Mouse (Mus musculus) stomach, embryonic 16.5 days (tissue): ENCODE data around the gene Btf3. TPM values are rescaled to one million over a fixed set of nuclear protein-coding genes. Genes with fewer than 3 reads are reported as not detected.

Experiments used
- ATAC-seq: fragments of 200-750 bp; cut with Nextera tagmentation; 2 replicates; pipeline ENCODE4 v1.8.0; 2017; ENCODE audit warnings: moderate number of reproducible peaks, moderate TSS enrichment; ENCODE audit not compliant: insufficient read depth, low FRiP score
- H3K27ac ChIP-seq: fragments of 300-500 bp; sonication (generic); 2 replicates; pipeline ENCODE4 v1.5.1; 2014; ENCODE audit warnings: low read length
- H3K27me3 ChIP-seq: fragments of 300-500 bp; sonication (generic); 2 replicates; pipeline ENCODE4 v1.6.1; 2014; ENCODE audit warnings: low read length, control low read depth, mixed read lengths; ENCODE audit not compliant: control insufficient read depth, insufficient read depth
- H3K36me3 ChIP-seq: fragments of 300-500 bp; sonication (generic); 2 replicates; pipeline ENCODE4 v1.6.1; 2014; ENCODE audit warnings: low read length; ENCODE audit not compliant: control insufficient read depth, insufficient read depth
- H3K4me1 ChIP-seq: fragments of 300-500 bp; sonication (generic); 2 replicates; pipeline ENCODE4 v1.6.1; 2014; ENCODE audit warnings: low read length, control low read depth, mixed read lengths; ENCODE audit not compliant: control insufficient read depth, insufficient read depth
- H3K4me2 ChIP-seq: fragments of 300-500 bp; sonication (generic); 2 replicates; pipeline ENCODE4 v1.6.1; 2014; ENCODE audit warnings: low read depth, low read length, mixed read lengths
- H3K4me3 ChIP-seq: fragments of 300-500 bp; sonication (generic); replicated peaks from 2 replicates; pipeline ENCODE4 v1.5.1; 2014; ENCODE audit warnings: mild to moderate bottlenecking, low read length
- H3K9ac ChIP-seq: fragments of 300-500 bp; sonication (generic); 2 replicates; pipeline ENCODE4 v1.6.1; 2014; ENCODE audit warnings: low read length
- H3K9me3 ChIP-seq: fragments of 300-500 bp; sonication (generic); replicated peaks from 2 replicates; pipeline ENCODE4 v1.6.1; 2016; ENCODE audit warnings: low read length, control low read depth; ENCODE audit not compliant: control insufficient read depth
- WGBS: fragments of 180-500 bp; shearing (Covaris S2); extraction: QIAGEN DNeasy Blood & Tissue Kit; methylation state at CpG from one replicate; pipeline ENCODE4 v1.1.7; 2014; 5-methylcytosine and 5-hydroxymethylcytosine counted together
- polyA plus RNA-seq: library from polyadenylated mRNA; unstranded; fragments of >200 nt; fragmentation: Nextera tagmentation; extraction: Ambion mirVana; gene quantifications from 2 replicates; pipeline ENCODE4 v1.2.1, GENCODE M21; 2015

The Btf3 gene
- 531 and 636 TPM in 2 replicates for polyA plus RNA-seq

GRCm38 (mm10) chr13:98316480-98317245, at the start of gene Btf3:
Btf3 (minus strand) TSS chr13:98317006.
- H3K27ac ChIP-seq = peak within 1 kb of the TSS; percentile 86
- peaks cover 11% of the 10 kb centered on the region for H3K36me3 ChIP-seq
- H3K9ac ChIP-seq = peak within 1 kb of the TSS; percentile 99
- H3K27me3 ChIP-seq = no peaks in the 10 kb centered on the region
- peak within 1 kb of the TSS; percentile 88 for H3K4me2 ChIP-seq
- under 1% methylated on average over 81 of the region's 90 CpGs for WGBS
- peaks cover 9% of the 10 kb centered on the region for H3K4me1 ChIP-seq
- ATAC-seq = peak; percentile 93
- H3K4me3 ChIP-seq = peak within 1 kb of the TSS; percentile 97
- no peaks in the 10 kb centered on the region for H3K9me3 ChIP-seq

- under 1% methylated on average over 52 of the region's 52 CpGs for WGBS
- Histone ChIP-seq H3K9ac (no peak overlapping the region), H3K4me2 (peak overlapping the region; percentile 32; the same call in 1 of the 2 replicates), H3K4me3 (peak overlapping the region; percentile 20), H3K4me1 (peaks cover 7% of the 10 kb centered on the region; the same call in 1 of the 2 replicates), H3K36me3 (no peaks in the 10 kb centered on the region), H3K27me3 (peaks cover 79% of the 10 kb centered on the region), H3K27ac (no peak overlapping the region), H3K9me3 (no peaks in the 10 kb centered on the region)
- peak; percentile 37; the same call in 1 of the 2 replicates for ATAC-seq
Observed at GRCm38 (mm10) chr13:98365766-98366421, 49.1 kb upstream of the Btf3 start.

GRCm38 (mm10) chr13:98365081-98365480, 48.3 kb upstream of the Btf3 start:
- no peaks in the 10 kb centered on the region for H3K9me3 ChIP-seq
- no peak overlapping the region for H3K4me3 ChIP-seq
- H3K36me3 ChIP-seq = no peaks in the 10 kb centered on the region
- H3K27ac ChIP-seq = no peak overlapping the region
- H3K4me1 ChIP-seq = peaks cover 7% of the 10 kb centered on the region; the same call in 1 of the 2 replicates
- H3K4me2 ChIP-seq = no peak overlapping the region
- H3K9ac ChIP-seq = no peak overlapping the region
- WGBS = 3% methylated on average over 8 of the region's 8 CpGs
- ATAC-seq = no peak
- peaks cover 84% of the 10 kb centered on the region for H3K27me3 ChIP-seq

- ATAC-seq = no peak
- 10% methylated on average over 4 of the region's 4 CpGs for WGBS
- H3K4me2 ChIP-seq = no peak overlapping the region
- H3K4me1 ChIP-seq = peaks cover 7% of the 10 kb centered on the region; the same call in 1 of the 2 replicates
- H3K36me3 ChIP-seq = no peaks in the 10 kb centered on the region
- no peak overlapping the region for H3K9ac ChIP-seq
- H3K9me3 ChIP-seq = no peaks in the 10 kb centered on the region
- H3K27me3 ChIP-seq = peaks cover 83% of the 10 kb centered on the region
- H3K4me3 ChIP-seq = no peak overlapping the region
- no peak overlapping the region for H3K27ac ChIP-seq
Observed at GRCm38 (mm10) chr13:98363046-98363445, 46.2 kb upstream of the Btf3 start.

GRCm38 (mm10) chr13:98361161-98361560, 44.4 kb upstream of the Btf3 start:
- H3K27ac ChIP-seq = no peak overlapping the region
- H3K36me3 ChIP-seq = no peaks in the 10 kb centered on the region
- no peak overlapping the region for H3K4me3 ChIP-seq
- WGBS = 7% methylated on average over 5 of the region's 5 CpGs
- no peak for ATAC-seq
- no peak overlapping the region for H3K4me2 ChIP-seq
- peaks cover 2% of the 10 kb centered on the region; the same call in 1 of the 2 replicates for H3K4me1 ChIP-seq
- H3K9ac ChIP-seq = no peak overlapping the region
- H3K27me3 ChIP-seq = peaks cover 79% of the 10 kb centered on the region
- no peaks in the 10 kb centered on the region for H3K9me3 ChIP-seq

GRCm38 (mm10) chr13:98360391-98360790, 43.6 kb upstream of the Btf3 start:
- Histone ChIP-seq H3K9me3 (no peaks in the 10 kb centered on the region), H3K4me1 (no peaks in the 10 kb centered on the region), H3K27me3 (peaks cover 79% of the 10 kb centered on the region), H3K4me3 (no peak overlapping the region), H3K36me3 (no peaks in the 10 kb centered on the region), H3K4me2 (no peak overlapping the region), H3K27ac (no peak overlapping the region), H3K9ac (no peak overlapping the region)
- 2% methylated on average over 6 of the region's 6 CpGs for WGBS
- no peak for ATAC-seq

GRCm38 (mm10) chr13:98359337-98359736, 42.5 kb upstream of the Btf3 start:
- 1% methylated on average over 7 of the region's 8 CpGs for WGBS
- H3K9me3 ChIP-seq = no peaks in the 10 kb centered on the region
- no peak overlapping the region for H3K27ac ChIP-seq
- no peaks in the 10 kb centered on the region for H3K36me3 ChIP-seq
- ATAC-seq = no peak
- H3K4me2 ChIP-seq = no peak overlapping the region
- no peak overlapping the region for H3K9ac ChIP-seq
- peaks cover 4% of the 10 kb centered on the region for H3K4me1 ChIP-seq
- no peak overlapping the region for H3K4me3 ChIP-seq
- peaks cover 80% of the 10 kb centered on the region for H3K27me3 ChIP-seq

- Histone ChIP-seq H3K27ac (no peak overlapping the region), H3K4me3 (no peak overlapping the region), H3K36me3 (no peaks in the 10 kb centered on the region), H3K9me3 (no peaks in the 10 kb centered on the region), H3K4me1 (peaks cover 12% of the 10 kb centered on the region), H3K9ac (no peak overlapping the region), H3K27me3 (peaks cover 83% of the 10 kb centered on the region), H3K4me2 (no peak overlapping the region)
- no peak for ATAC-seq
- 6% methylated on average over 23 of the region's 23 CpGs for WGBS
Observed at GRCm38 (mm10) chr13:98358424-98359181, 41.8 kb upstream of the Btf3 start.
